13 mouse cellular contexts compared by ENCODE assay signal in genomic region chr13:48665656-48666597, GRCm38 (mm10). TPM values are rescaled to one million over a fixed set of nuclear protein-coding genes. Genes with fewer than 3 reads are reported as not detected.
A peak's percentile ranks its signal among the peaks of the same experiment; 100 is the strongest.
DNase-seq lines count a peak whose midpoint lies in the region; ATAC-seq lines count a peak whose summit lies in the region.
"Had no signal": no experiment of that assay in that cellular context is flagged by ENCODE, and none has a peak within 500 bp of the region (broad histone marks: within the 10 kb centered on the region; RNA-seq: fewer than 3 reads in every experiment).

No protein-coding gene starts in this region.

- H3K9ac ChIP-seq in forebrain, embryonic 11.5 days (ENCODE audit: low read length) = no peak overlapping the region
- no peak overlapping the region for H3K9ac ChIP-seq in forebrain, embryonic 16.5 days (replicated peaks; ENCODE audit: low read depth, low read length)
- peak overlapping the region; percentile 80 for H3K9ac ChIP-seq in embryonic facial prominence, embryonic 12.5 days
- no peak overlapping the region for H3K9ac ChIP-seq in neural tube, embryonic 12.5 days

- WGBS in forebrain, embryonic 11.5 days = under 1% methylated on average over 58 of the region's 58 CpGs
- under 1% methylated on average over 58 of the region's 58 CpGs for WGBS in forebrain, embryonic 16.5 days
- WGBS in embryonic facial prominence, embryonic 12.5 days = 4% methylated on average over 58 of the region's 58 CpGs
- 1% methylated on average over 58 of the region's 58 CpGs for WGBS in neural tube, embryonic 12.5 days

- peak; percentile 63 for DNase-seq in forebrain, embryonic 11.5 days (ENCODE audit: low spot score)
- peak; percentile 18 to 23 for DNase-seq in kidney, postnatal 4 days
- no peak for DNase-seq in kidney, adult 9 months
- no peak for DNase-seq in spleen, adult 18-20 months
- DNase-seq in adrenal gland, postnatal 36 days = no peak

- H3K4me1 ChIP-seq in forebrain, embryonic 11.5 days (replicated peaks; ENCODE audit: control insufficient read depth, insufficient read depth, low read length) = peaks cover 19% of the 10 kb centered on the region
- peaks cover 36% of the 10 kb centered on the region for H3K4me1 ChIP-seq in forebrain, embryonic 16.5 days (replicated peaks; ENCODE audit: control insufficient read depth, insufficient read depth, low read length)
- H3K4me1 ChIP-seq in embryonic facial prominence, embryonic 12.5 days = peaks cover 30% of the 10 kb centered on the region; the same call in 1 of the 2 replicates
- peaks cover 30% of the 10 kb centered on the region for H3K4me1 ChIP-seq in neural tube, embryonic 12.5 days

- no peak overlapping the region for H3K4me3 ChIP-seq in forebrain, embryonic 11.5 days (ENCODE audit: low read depth, low read length)
- H3K4me3 ChIP-seq in forebrain, embryonic 16.5 days (replicated peaks; ENCODE audit: low read length) = no peak overlapping the region
- H3K4me3 ChIP-seq in embryonic facial prominence, embryonic 12.5 days = peak overlapping the region; percentile 61
- peak overlapping the region; percentile 13; the same call in 1 of the 2 replicates for H3K4me3 ChIP-seq in neural tube, embryonic 12.5 days
- H3K4me3 ChIP-seq: erythroblast, embryonic 14.5 days had no signal

- H3K4me2 ChIP-seq in forebrain, embryonic 11.5 days (ENCODE audit: low read depth, low read length, severe bottlenecking) = no peak overlapping the region
- no peak overlapping the region for H3K4me2 ChIP-seq in forebrain, embryonic 16.5 days (ENCODE audit: low read length)
- H3K4me2 ChIP-seq in embryonic facial prominence, embryonic 12.5 days (replicated peaks) = peak overlapping the region; percentile 78
- no peak overlapping the region for H3K4me2 ChIP-seq in neural tube, embryonic 12.5 days (replicated peaks)

- no peak overlapping the region for H3K27ac ChIP-seq in forebrain, embryonic 11.5 days (ENCODE audit: low read depth, low read length)
- no peak overlapping the region for H3K27ac ChIP-seq in forebrain, embryonic 16.5 days (ENCODE audit: low read length)
- H3K27ac ChIP-seq in embryonic facial prominence, embryonic 12.5 days = peak overlapping the region; percentile 46; the same call in 1 of the 2 replicates
- no peak overlapping the region for H3K27ac ChIP-seq in neural tube, embryonic 12.5 days

- no peaks in the 10 kb centered on the region for H3K9me3 ChIP-seq in forebrain, embryonic 11.5 days (ENCODE audit: control insufficient read depth, low read length)
- no peaks in the 10 kb centered on the region for H3K9me3 ChIP-seq in forebrain, embryonic 16.5 days (ENCODE audit: control insufficient read depth, low read length)
- no peaks in the 10 kb centered on the region for H3K9me3 ChIP-seq in embryonic facial prominence, embryonic 12.5 days
- no peaks in the 10 kb centered on the region for H3K9me3 ChIP-seq in neural tube, embryonic 12.5 days

- peaks cover 93% of the 10 kb centered on the region for H3K27me3 ChIP-seq in forebrain, embryonic 11.5 days (ENCODE audit: control insufficient read depth, insufficient read depth, low read length)
- H3K27me3 ChIP-seq in forebrain, embryonic 16.5 days (replicated peaks; ENCODE audit: control insufficient read depth, insufficient read depth, low read length) = peaks cover 65% of the 10 kb centered on the region
- H3K27me3 ChIP-seq in embryonic facial prominence, embryonic 12.5 days = peaks cover 90% of the 10 kb centered on the region
- peaks cover 99% of the 10 kb centered on the region for H3K27me3 ChIP-seq in neural tube, embryonic 12.5 days (replicated peaks)

- no peaks in the 10 kb centered on the region for H3K36me3 ChIP-seq in forebrain, embryonic 11.5 days (ENCODE audit: control insufficient read depth, insufficient read depth, low read length)
- H3K36me3 ChIP-seq in forebrain, embryonic 16.5 days (ENCODE audit: control insufficient read depth, insufficient read depth) = no peaks in the 10 kb centered on the region
- 0 out of 2 replicates have a peak, but pooled peaks cover 2% of the 10 kb centered on the region for H3K36me3 ChIP-seq in embryonic facial prominence, embryonic 12.5 days
- no peaks in the 10 kb centered on the region for H3K36me3 ChIP-seq in neural tube, embryonic 12.5 days

- ATAC-seq in forebrain, embryonic 11.5 days (replicated peaks; ENCODE audit: low FRiP score) = no peak
- ATAC-seq in forebrain, embryonic 16.5 days = no peak
- no peak for ATAC-seq in embryonic facial prominence, embryonic 12.5 days (ENCODE audit: insufficient number of reproducible peaks, insufficient read depth, low FRiP score, low TSS enrichment)
- ATAC-seq in neural tube, embryonic 12.5 days (ENCODE audit: low FRiP score, low read depth) = no peak
- ATAC-seq: Patski had no signal

RNA-seq across cellular contexts. Expression of gene Barx1, which starts 3.1 kb away (rescaled TPM):
- polyA plus RNA-seq in forebrain, embryonic 11.5 days (2014; fragmentation: Nextera tagmentation; extraction: Ambion mirVana) = 1.0 and 1.4 TPM in 2 replicates
- not detected in 2 replicates for polyA plus RNA-seq in forebrain, embryonic 16.5 days (2015; fragmentation: Nextera tagmentation; extraction: Ambion mirVana)
- polyA plus RNA-seq in embryonic facial prominence, embryonic 12.5 days (2016; fragmentation: Nextera tagmentation; extraction: Ambion mirVana) = 107 and 214 TPM in 2 replicates
- polyA plus RNA-seq in neural tube, embryonic 12.5 days (2016; fragmentation: Nextera tagmentation; extraction: Ambion mirVana) = 0.14 TPM in 1 of 2 replicates, not detected in the other
- total RNA-seq in adrenal gland, postnatal 36 days (2021) = not detected
- total RNA-seq: granulocyte monocyte progenitor cell, adult 5-6 weeks; megakaryocyte progenitor cell, adult 5-6 weeks had no signal
- polyA plus RNA-seq: erythroblast, embryonic 14.5 days; large intestine, adult 2 months; Patski had no signal

RNA-seq across cellular contexts. Expression of gene Ptpdc1, which starts 40.5 kb away (rescaled TPM):
- polyA plus RNA-seq in forebrain, embryonic 11.5 days (2014; fragmentation: Nextera tagmentation; extraction: Ambion mirVana) = 16.1 and 18.0 TPM in 2 replicates
- 16.5 and 18.8 TPM in 2 replicates for polyA plus RNA-seq in forebrain, embryonic 16.5 days (2015; fragmentation: Nextera tagmentation; extraction: Ambion mirVana)
- 23.5 and 25.3 TPM in 2 replicates for polyA plus RNA-seq in embryonic facial prominence, embryonic 12.5 days (2016; fragmentation: Nextera tagmentation; extraction: Ambion mirVana)
- 15.5 and 19.1 TPM in 2 replicates for polyA plus RNA-seq in neural tube, embryonic 12.5 days (2016; fragmentation: Nextera tagmentation; extraction: Ambion mirVana)
- 1 to 10 TPM; 5.0 to 6.3 TPM for total RNA-seq in adrenal gland, postnatal 36 days (2021)
- polyA plus RNA-seq: erythroblast, embryonic 14.5 days had no signal

Comparison
In these comparisons a context has a peak if more than half of its experiments do, and no peak if none do; other contexts are left out.
1. DNase-seq: peak in forebrain, embryonic 11.5 days (single experiment) and kidney, postnatal 4 days (2 of 2); none in kidney, adult 9 months (single experiment), spleen, adult 18-20 months (0 of 2) and adrenal gland, postnatal 36 days (0 of 2).
2. H3K4me3 ChIP-seq: peak in embryonic facial prominence, embryonic 12.5 days (single experiment) and neural tube, embryonic 12.5 days (single experiment); none in forebrain, embryonic 11.5 days (single experiment) and forebrain, embryonic 16.5 days (single experiment).
3. RNA of gene Barx1, which starts 3.1 kb away (polyA plus RNA-seq): 107 to 214 TPM in embryonic facial prominence, embryonic 12.5 days; 1.0 to 1.4 TPM in forebrain, embryonic 11.5 days, 0.14 TPM in neural tube, embryonic 12.5 days and not detected in forebrain, embryonic 16.5 days; every median in the first group is over 10 times any median in the second.